ENCODE assay signal across 8 mouse cellular contexts in the genomic region with DNA sequence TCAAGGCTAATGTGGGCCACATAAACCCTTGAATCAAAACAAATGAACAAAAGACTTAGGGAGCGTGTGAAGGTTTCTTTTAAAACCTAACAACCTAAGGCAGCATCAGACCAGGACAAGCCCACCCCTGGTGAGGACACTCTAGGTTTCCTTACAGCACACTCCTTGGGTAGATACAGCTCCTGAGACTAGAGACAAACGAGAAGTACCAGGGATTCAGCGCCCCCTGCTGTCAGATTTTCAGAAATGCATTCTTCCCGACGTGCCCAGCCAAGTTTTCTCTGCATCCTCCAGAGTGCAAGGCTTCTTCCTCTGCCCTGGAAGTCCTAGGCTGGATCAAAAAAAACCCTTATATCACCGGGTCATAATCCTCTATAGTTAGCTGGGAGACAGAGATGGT. TPM values are rescaled to one million over a fixed set of nuclear protein-coding genes. Genes with fewer than 3 reads are reported as not detected.
DNase-seq lines count a peak whose midpoint lies in the region; ATAC-seq and TF ChIP-seq lines count a peak whose summit lies in the region.

No protein-coding gene starts in this region.

- H3K4me1 ChIP-seq in limb, embryonic 14.5 days (ENCODE audit: control insufficient read depth, insufficient read depth, low read length): no peaks in the 10 kb centered on the region

- no peak overlapping the region for H3K4me2 ChIP-seq in limb, embryonic 14.5 days (replicated peaks; ENCODE audit: low read depth, low read length, severe bottlenecking)

- no peak for TF ChIP-seq POLR2A in limb, embryonic 14.5 days (IDR thresholded peaks at IDR 0.05; ENCODE audit: borderline replicate concordance, extremely low read depth, insufficient read depth, insufficient read length)

- ATAC-seq in limb, embryonic 14.5 days (ENCODE audit: low FRiP score, low read depth): no peak

- H3K36me3 ChIP-seq in limb, embryonic 14.5 days (ENCODE audit: control insufficient read depth, insufficient read depth, low read length): no peaks in the 10 kb centered on the region

- H3K9ac ChIP-seq in limb, embryonic 14.5 days (ENCODE audit: low read depth, low read length, severe bottlenecking): no peak overlapping the region

- no peak overlapping the region for H3K27ac ChIP-seq in limb, embryonic 14.5 days (replicated peaks; ENCODE audit: low read depth, low read length)

- H3K4me3 ChIP-seq in limb, embryonic 14.5 days (replicated peaks; ENCODE audit: low read length): no peak overlapping the region

- H3K9me3 ChIP-seq in limb, embryonic 14.5 days (ENCODE audit: control insufficient read depth, low read length): no peaks in the 10 kb centered on the region

- DNase-seq in urinary bladder, postnatal 25 days (ENCODE audit: low spot score): peak; percentile 31
- no peak for DNase-seq in urinary bladder, postnatal 4 days (ENCODE audit: low spot score in 2 of 2)
- peak; percentile 56 for DNase-seq in adipocyte (ENCODE audit: low spot score)
- DNase-seq in embryo, embryonic 10 days (ENCODE audit: low spot score): peak; percentile 78
- peak; percentile 74 for DNase-seq in induced T-regulatory cell, adult 2 months (ENCODE audit: low read depth)
- DNase-seq in limb, embryonic 14.5 days (ENCODE audit: low spot score): peak; percentile 49
- DNase-seq in retina, postnatal 1 day: peak; percentile 75
- DNase-seq in Muller cell, postnatal 12 days (ENCODE audit: inconsistent ontology term): no peak

- peaks cover 69% of the 10 kb centered on the region for H3K27me3 ChIP-seq in limb, embryonic 14.5 days (ENCODE audit: control insufficient read depth, insufficient read depth, low read length)

- 14% methylated on average over 6 of the region's 6 CpGs for WGBS in limb, embryonic 14.5 days

RNA-seq across cellular contexts. Expression of gene Dmbx1, which starts 13.0 kb away (rescaled TPM):
- polyA plus RNA-seq in limb, embryonic 14.5 days (2012; rRNA removed): 0.05 and 0.09 TPM in 2 replicates
- not detected in 2 replicates for polyA plus RNA-seq in limb, embryonic 14.5 days (2014; fragmentation: Nextera tagmentation; extraction: Ambion mirVana)

Comparison
In these comparisons a context has a peak if more than half of its experiments do, and no peak if none do; other contexts are left out.
1. DNase-seq: peak in urinary bladder, postnatal 25 days (single experiment), adipocyte (single experiment), embryo, embryonic 10 days (single experiment), induced T-regulatory cell, adult 2 months (single experiment), limb, embryonic 14.5 days (single experiment) and retina, postnatal 1 day (single experiment); none in urinary bladder, postnatal 4 days (0 of 2) and Muller cell, postnatal 12 days (single experiment).